Mouse (Mus musculus): ENCODE measurements around the gene Foxj2.

Gene Foxj2

GRCm38 (mm10) chr6:122813640-122814039, 6.1 kb upstream of the Foxj2 start:
- no peak for DNase-seq (ENCODE audit: inconsistent ontology term)

GRCm38 (mm10) chr6:122820071-122820798, 521 bp downstream of the Foxj2 start:
- peak; percentile 64 for DNase-seq (ENCODE audit: inconsistent ontology term)

DNA sequence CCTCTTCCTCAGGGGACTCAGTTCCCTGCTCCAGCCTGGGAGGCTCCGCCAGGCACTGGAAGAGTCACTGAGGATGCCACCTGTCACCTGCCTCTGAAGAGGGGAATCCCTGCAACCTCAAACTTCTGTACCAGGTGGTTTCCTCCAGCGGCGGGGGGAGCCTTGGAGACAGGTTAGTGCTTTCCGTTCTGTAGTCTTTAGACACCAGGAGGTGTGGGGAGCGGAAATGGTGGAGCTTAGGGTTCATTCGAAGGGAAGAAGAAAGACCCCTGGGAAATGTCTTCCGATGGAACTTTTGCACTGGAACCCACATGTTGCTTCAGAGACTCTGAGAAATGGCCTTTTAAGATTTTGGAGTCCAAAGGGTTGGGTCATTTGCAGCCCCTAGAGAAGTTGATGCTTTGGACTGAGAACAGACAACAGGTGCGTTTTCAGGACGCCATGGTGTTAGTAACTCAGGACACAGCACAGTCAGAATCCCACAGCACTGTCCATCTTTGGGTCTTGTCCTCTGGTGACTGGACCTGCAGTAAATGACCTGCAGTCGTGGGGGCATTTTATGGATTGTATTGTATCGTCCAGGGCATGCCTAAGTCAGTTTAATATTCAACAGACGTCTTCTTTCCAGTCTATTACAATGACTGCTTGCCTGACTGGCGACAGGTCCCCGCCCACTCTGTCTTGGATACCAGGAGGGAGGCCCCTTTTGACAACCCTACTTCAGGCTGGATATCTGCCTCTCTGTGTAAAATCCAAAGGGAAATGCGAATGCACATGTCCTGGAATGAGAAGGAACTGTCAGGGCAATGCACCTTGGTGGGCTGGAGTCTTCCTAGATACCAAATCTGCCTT, 1.3 kb downstream of the Foxj2 start:
- no peak for DNase-seq (ENCODE audit: inconsistent ontology term)

DNA sequence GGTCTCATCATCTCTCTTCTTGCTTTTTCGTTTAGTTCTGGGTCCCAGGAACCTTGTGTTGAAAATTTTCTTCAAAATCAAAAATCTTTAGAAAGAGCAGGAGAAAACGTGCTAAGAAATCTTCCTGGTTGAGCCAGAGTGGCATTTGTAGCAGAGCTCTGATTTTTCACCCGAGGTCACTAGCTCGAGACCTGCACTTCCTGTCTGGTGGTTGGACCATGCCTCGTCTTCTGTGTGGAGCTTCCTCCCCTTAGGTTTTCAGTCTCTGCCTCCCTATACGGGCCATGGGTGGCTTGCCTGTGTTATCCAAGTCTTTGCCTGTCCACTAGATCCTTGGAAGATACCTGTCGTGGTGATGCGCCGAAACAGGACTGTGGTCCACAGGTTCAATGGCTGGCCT, 2.1 kb downstream of the Foxj2 start:
- no peak for DNase-seq (ENCODE audit: inconsistent ontology term)

GRCm38 (mm10) chr6:122824086-122824485, 4.4 kb downstream of the Foxj2 start:
- peak; percentile 92 for DNase-seq (ENCODE audit: inconsistent ontology term)

GRCm38 (mm10) chr6:122825166-122825565, 5.5 kb downstream of the Foxj2 start:
- DNase-seq (ENCODE audit: inconsistent ontology term): no peak

GRCm38 (mm10) chr6:122825923-122826742, 6.4 kb downstream of the Foxj2 start:
- DNase-seq (ENCODE audit: inconsistent ontology term): peak; percentile 87

DNA sequence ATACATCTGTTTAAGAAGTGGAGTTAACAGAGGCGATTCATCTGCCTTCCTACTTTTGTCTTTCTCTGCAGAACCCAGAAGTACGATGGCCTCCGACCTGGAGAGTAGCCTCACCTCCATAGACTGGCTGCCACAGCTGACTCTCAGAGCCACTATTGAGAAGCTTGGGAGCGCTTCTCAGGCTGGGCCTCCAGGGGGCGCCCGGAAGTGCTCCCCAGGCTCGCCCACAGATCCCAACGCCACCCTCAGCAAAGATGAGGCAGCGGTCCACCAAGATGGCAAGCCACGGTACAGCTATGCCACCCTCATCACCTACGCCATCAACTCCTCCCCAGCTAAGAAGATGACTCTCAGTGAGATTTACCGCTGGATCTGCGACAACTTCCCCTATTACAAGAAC, 8.4 kb downstream of the Foxj2 start:
- DNase-seq (ENCODE audit: inconsistent ontology term): no peak

DNA sequence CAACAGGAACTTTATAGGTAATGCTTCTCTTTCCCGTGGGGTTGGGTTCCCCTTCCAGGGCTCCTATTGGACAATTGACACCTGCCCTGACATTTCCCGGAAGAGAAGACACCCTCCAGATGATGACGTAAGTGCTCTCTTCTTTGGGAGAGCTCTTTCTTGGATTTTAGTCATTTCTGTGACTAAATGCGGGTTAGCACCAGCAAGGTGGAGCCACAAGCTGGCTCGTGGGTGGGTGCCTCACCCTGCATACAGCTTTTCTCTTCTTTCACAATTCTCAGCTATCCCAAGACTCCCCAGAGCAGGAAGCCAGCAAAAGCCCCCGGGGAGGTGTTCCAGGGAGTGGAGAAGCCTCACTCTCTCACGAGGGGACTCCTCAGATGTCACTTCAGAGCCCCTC, 13.2 kb downstream of the Foxj2 start:
- DNase-seq (ENCODE audit: inconsistent ontology term): no peak

DNA sequence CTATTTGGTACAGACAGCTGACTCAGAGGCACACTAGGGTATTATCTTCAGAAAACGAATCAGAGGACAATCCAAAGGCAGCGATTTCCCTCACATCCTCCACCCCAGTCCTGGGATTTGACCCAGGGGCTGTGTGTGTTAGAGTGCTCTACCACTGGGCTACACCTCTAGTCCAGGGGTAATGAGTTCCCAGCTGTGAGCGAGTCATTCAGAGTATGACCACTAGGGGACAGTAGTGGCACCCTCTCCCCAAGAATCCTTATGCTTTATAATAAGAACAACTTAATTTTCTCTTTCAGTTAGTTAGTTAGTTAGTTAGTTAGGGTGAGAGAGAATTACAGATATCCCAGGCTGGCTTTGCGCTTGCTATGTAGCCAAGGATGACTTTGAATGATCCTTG, 14.7 kb downstream of the Foxj2 start:
- no peak for DNase-seq (ENCODE audit: inconsistent ontology term)

GRCm38 (mm10) chr6:122836974-122837373, 17.3 kb downstream of the Foxj2 start:
- DNase-seq (ENCODE audit: inconsistent ontology term): no peak

- DNase-seq (ENCODE audit: inconsistent ontology term): no peak
Measured at GRCm38 (mm10) chr6:122837539-122837938, 17.8 kb downstream of the Foxj2 start.

DNA sequence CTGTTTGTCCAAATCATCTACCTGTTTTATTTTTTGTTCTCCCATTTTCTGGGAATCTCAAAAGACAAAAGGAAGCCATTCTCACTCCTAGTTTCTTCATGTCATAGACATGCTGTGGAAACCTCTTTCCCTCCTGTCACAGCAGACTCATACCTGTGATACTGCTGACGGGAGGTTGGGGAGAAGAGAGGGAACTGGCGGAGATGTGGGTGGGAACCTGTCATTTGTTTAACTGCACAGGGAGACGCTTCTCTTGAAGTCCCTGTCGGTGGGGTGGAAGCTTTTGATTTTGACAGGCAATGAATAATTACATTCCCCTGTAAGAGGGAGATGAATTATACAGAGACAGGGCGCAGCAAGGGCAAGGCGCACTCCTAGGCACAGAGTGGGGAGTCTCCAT, 24.0 kb downstream of the Foxj2 start:
- DNase-seq (ENCODE audit: inconsistent ontology term): no peak

- DNase-seq (ENCODE audit: inconsistent ontology term): no peak
Measured at GRCm38 (mm10) chr6:122852696-122853095, 33.0 kb downstream of the Foxj2 start.

- no peak for DNase-seq (ENCODE audit: inconsistent ontology term)
Measured at GRCm38 (mm10) chr6:122854552-122854951, 34.8 kb downstream of the Foxj2 start.

DNA sequence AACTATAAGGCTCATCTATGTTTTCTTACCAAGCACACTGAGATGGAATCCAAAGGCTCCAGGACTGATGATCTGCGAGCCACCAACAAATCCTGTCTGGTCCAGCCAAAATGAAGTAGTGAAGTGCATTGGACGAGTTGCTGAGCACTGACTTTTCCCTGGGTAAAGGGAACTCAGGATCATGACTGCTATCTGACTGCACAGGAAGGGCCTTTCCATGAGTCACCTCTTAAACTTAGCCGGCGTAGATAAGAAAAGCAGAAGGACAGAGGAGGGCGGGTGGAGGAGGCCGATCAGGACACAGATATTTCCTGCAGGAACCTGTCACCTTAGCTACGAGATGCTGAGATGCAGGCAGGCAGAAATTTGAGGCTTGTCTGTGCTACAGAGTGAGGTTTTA, 36.2 kb downstream of the Foxj2 start, which contains the start of gene C3ar1:
C3ar1 (minus strand) TSS at position 207 of the 400 bp plus-strand sequence.
- no peak for DNase-seq (ENCODE audit: inconsistent ontology term)

DNA sequence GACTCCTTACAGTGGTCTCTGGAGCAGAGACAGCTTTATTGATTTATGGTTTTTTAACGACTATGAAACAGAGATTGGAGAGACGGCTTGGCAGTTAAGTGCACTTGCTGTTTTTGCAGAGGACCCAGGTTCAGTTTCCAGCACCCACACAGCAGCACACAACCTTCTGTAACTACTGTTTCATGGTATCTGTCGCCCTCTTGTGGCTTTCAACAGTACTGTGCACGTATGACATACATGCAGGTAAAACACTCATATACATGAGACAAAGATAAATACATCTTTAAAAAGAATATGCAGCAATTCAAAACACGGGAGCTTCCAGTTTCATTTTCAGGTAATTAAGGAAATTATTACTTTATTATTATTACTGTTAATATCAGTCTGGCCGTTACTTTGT, 42.7 kb downstream of the Foxj2 start:
- DNase-seq (ENCODE audit: inconsistent ontology term): no peak

- DNase-seq (ENCODE audit: inconsistent ontology term): no peak
Measured at GRCm38 (mm10) chr6:122862871-122863270, 43.2 kb downstream of the Foxj2 start.

- no peak for DNase-seq (ENCODE audit: inconsistent ontology term)
Measured at GRCm38 (mm10) chr6:122867914-122868313, 48.2 kb downstream of the Foxj2 start.

- DNase-seq (ENCODE audit: inconsistent ontology term): peak; percentile 68
Measured at GRCm38 (mm10) chr6:122869846-122870245, 50.1 kb downstream of the Foxj2 start.

- no peak for DNase-seq (ENCODE audit: inconsistent ontology term)
Measured at GRCm38 (mm10) chr6:122872800-122873199, 53.1 kb downstream of the Foxj2 start.
